Mouse (Mus musculus) forebrain, postnatal 0 days (tissue): ENCODE data around the gene Rnls. TPM values are rescaled to one million over a fixed set of nuclear protein-coding genes. Genes with fewer than 3 reads are reported as not detected.

Source experiments
- ATAC-seq: fragments of 200-750 bp; cut with Nextera tagmentation; 2 replicates; pipeline ENCODE4 v1.8.0; 2017; ENCODE audit warnings: mild to moderate bottlenecking, moderate library complexity
- DNase-seq: peaks from one replicate; pipeline ENCODE4 v3.0.0-alpha.2; 2015
- H3K27ac ChIP-seq: fragments of 300-500 bp; sonication (generic); 2 replicates; pipeline ENCODE4 v1.5.1; 2014; ENCODE audit warnings: low read depth, mild to moderate bottlenecking, antibody characterized with exemption, low read length, moderate library complexity, mixed read lengths
- H3K27me3 ChIP-seq: fragments of 300-500 bp; sonication (generic); 2 replicates; pipeline ENCODE4 v1.6.1; 2014; ENCODE audit warnings: mild to moderate bottlenecking, low read length, mixed read lengths; ENCODE audit not compliant: insufficient read depth
- H3K36me3 ChIP-seq: fragments of 300-500 bp; sonication (generic); 2 replicates; pipeline ENCODE4 v1.6.1; 2014; ENCODE audit warnings: mild to moderate bottlenecking, moderate library complexity; ENCODE audit not compliant: insufficient read depth
- H3K4me1 ChIP-seq: fragments of 300-500 bp; sonication (generic); 2 replicates; pipeline ENCODE4 v1.6.1; 2014; ENCODE audit warnings: antibody characterized with exemption; ENCODE audit not compliant: insufficient read depth
- H3K4me2 ChIP-seq: fragments of 300-500 bp; sonication (generic); 2 replicates; pipeline ENCODE4 v1.6.1; 2014; ENCODE audit warnings: low read depth, mild to moderate bottlenecking, moderate library complexity
- H3K4me3 ChIP-seq: fragments of 300-500 bp; sonication (generic); 2 replicates; pipeline ENCODE4 v1.5.1; 2014; ENCODE audit warnings: low read depth, low read length, mixed read lengths
- H3K9ac ChIP-seq: fragments of 300-500 bp; sonication (generic); 2 replicates; pipeline ENCODE4 v1.6.1; 2014; ENCODE audit warnings: mild to moderate bottlenecking
- H3K9me3 ChIP-seq: fragments of 300-500 bp; sonication (generic); 2 replicates; pipeline ENCODE4 v1.6.1; 2016; ENCODE audit warnings: low read length
- CTCF ChIP-seq: sonication (generic); IDR thresholded peaks from 2 replicates; pipeline ENCODE4 v1.5.1; 2016; ENCODE audit warnings: antibody characterized with exemption, control low read depth, low read depth
- WGBS: fragments of 180-500 bp; shearing (Covaris S2); extraction: QIAGEN DNeasy Blood & Tissue Kit; methylation state at CpG from one replicate; pipeline ENCODE4 v1.1.7; 2014; 5-methylcytosine and 5-hydroxymethylcytosine counted together
- polyA plus RNA-seq: library from polyadenylated mRNA; unstranded; fragments of >200 nt; fragmentation: Nextera tagmentation; extraction: Ambion mirVana; gene quantifications from 2 replicates; pipeline ENCODE4 v1.2.1, GENCODE M21; 2015
- total RNA-seq: library from RNA; depleted of rRNA; stranded (reverse); fragments of >200 nt; gene quantifications from 2 replicates; pipeline ENCODE4 v1.2.3, GENCODE M21; 2014

The Rnls gene
- total and polyA plus RNA-seq, 2 experiments from 2014 or later: 1.5 to 8.7 TPM

GRCm38 (mm10) chr19:33167528-33168264 is 224.4 kb downstream of the Rnls start:
- H3K4me3 ChIP-seq: no peak overlapping the region
- H3K9me3 ChIP-seq: no peaks in the 10 kb centered on the region
- H3K27me3 ChIP-seq: no peaks in the 10 kb centered on the region
- no peak overlapping the region for H3K4me2 ChIP-seq
- DNase-seq (no peak), ATAC-seq (no peak)
- TF ChIP-seq CTCF: no peak
- no peak overlapping the region for H3K9ac ChIP-seq
- no peaks in the 10 kb centered on the region for H3K36me3 ChIP-seq
- 87% methylated on average over 17 of the region's 17 CpGs for WGBS
- H3K27ac ChIP-seq: no peak overlapping the region
- H3K4me1 ChIP-seq: no peaks in the 10 kb centered on the region

GRCm38 (mm10) chr19:33164801-33165200 is 227.3 kb downstream of the Rnls start:
- 87% methylated on average over 5 of the region's 5 CpGs for WGBS
- TF ChIP-seq CTCF: no peak
- Histone ChIP-seq H3K27ac (no peak overlapping the region), H3K36me3 (no peaks in the 10 kb centered on the region), H3K9ac (no peak overlapping the region), H3K4me1 (no peaks in the 10 kb centered on the region), H3K27me3 (no peaks in the 10 kb centered on the region), H3K4me2 (no peak overlapping the region), H3K9me3 (no peaks in the 10 kb centered on the region), H3K4me3 (no peak overlapping the region)
- DNase-seq (no peak), ATAC-seq (no peak)

- Histone ChIP-seq H3K4me1 (no peaks in the 10 kb centered on the region), H3K4me2 (no peak overlapping the region), H3K36me3 (no peaks in the 10 kb centered on the region), H3K27me3 (no peaks in the 10 kb centered on the region), H3K27ac (no peak overlapping the region), H3K4me3 (no peak overlapping the region), H3K9ac (no peak overlapping the region), H3K9me3 (no peaks in the 10 kb centered on the region)
- DNase-seq (no peak), ATAC-seq (no peak)
- no peak for TF ChIP-seq CTCF
- WGBS: 98% methylated on average over 1 of the region's 1 CpGs
Measured at GRCm38 (mm10) chr19:33161903-33162302, 230.2 kb downstream of the Rnls start.

- DNase-seq (no peak), ATAC-seq (no peak)
- Histone ChIP-seq H3K36me3 (no peaks in the 10 kb centered on the region), H3K4me1 (no peaks in the 10 kb centered on the region), H3K27me3 (no peaks in the 10 kb centered on the region), H3K4me3 (no peak overlapping the region), H3K9ac (no peak overlapping the region), H3K4me2 (no peak overlapping the region), H3K9me3 (no peaks in the 10 kb centered on the region), H3K27ac (no peak overlapping the region)
- no peak for TF ChIP-seq CTCF
- WGBS: 88% methylated on average over 2 of the region's 2 CpGs
Measured at GRCm38 (mm10) chr19:33159897-33160296, 232.2 kb downstream of the Rnls start.

GRCm38 (mm10) chr19:33159192-33159591 is 232.9 kb downstream of the Rnls start:
- Histone ChIP-seq H3K36me3 (no peaks in the 10 kb centered on the region), H3K4me2 (no peak overlapping the region), H3K9me3 (no peaks in the 10 kb centered on the region), H3K9ac (no peak overlapping the region), H3K27me3 (no peaks in the 10 kb centered on the region), H3K27ac (no peak overlapping the region), H3K4me1 (no peaks in the 10 kb centered on the region), H3K4me3 (no peak overlapping the region)
- WGBS: 93% methylated on average over 1 of the region's 1 CpGs
- ATAC-seq: no peak
- DNase-seq: no peak
- no peak for TF ChIP-seq CTCF

GRCm38 (mm10) chr19:33158234-33158633 is 233.9 kb downstream of the Rnls start:
- Histone ChIP-seq H3K4me1 (no peaks in the 10 kb centered on the region), H3K4me2 (no peak overlapping the region), H3K9ac (no peak overlapping the region), H3K36me3 (no peaks in the 10 kb centered on the region), H3K27ac (no peak overlapping the region), H3K9me3 (no peaks in the 10 kb centered on the region), H3K27me3 (no peaks in the 10 kb centered on the region), H3K4me3 (no peak overlapping the region)
- ATAC-seq (no peak), DNase-seq (no peak)
- WGBS: 85% methylated on average over 2 of the region's 2 CpGs
- no peak for TF ChIP-seq CTCF

GRCm38 (mm10) chr19:33148411-33148810 is 243.7 kb downstream of the Rnls start:
- no peaks in the 10 kb centered on the region for H3K27me3 ChIP-seq
- 67% methylated on average over 3 of the region's 3 CpGs for WGBS
- no peak for ATAC-seq
- no peaks in the 10 kb centered on the region for H3K36me3 ChIP-seq
- H3K9ac ChIP-seq: no peak overlapping the region
- H3K27ac ChIP-seq: no peak overlapping the region
- H3K4me1 ChIP-seq: no peaks in the 10 kb centered on the region
- no peak for DNase-seq
- no peak for TF ChIP-seq CTCF
- H3K9me3 ChIP-seq: no peaks in the 10 kb centered on the region
- no peak overlapping the region for H3K4me3 ChIP-seq
- no peak overlapping the region for H3K4me2 ChIP-seq
